Mouse (Mus musculus) heart, adult 11 months (tissue): Measurements from ENCODE around the gene Leng9.

ENCODE experiments used
- DNase-seq: peaks from one replicate; pipeline ENCODE4 v3.0.0; 2022

Leng9 gene

GRCm38 (mm10) chr7:4122783-4123182 lies 27.4 kb downstream of the Leng9 start:
- DNase-seq, result peak; percentile 36

- peak; percentile 80 for DNase-seq
Measured at GRCm38 (mm10) chr7:4122076-4122768, 28.0 kb downstream of the Leng9 start.

DNA sequence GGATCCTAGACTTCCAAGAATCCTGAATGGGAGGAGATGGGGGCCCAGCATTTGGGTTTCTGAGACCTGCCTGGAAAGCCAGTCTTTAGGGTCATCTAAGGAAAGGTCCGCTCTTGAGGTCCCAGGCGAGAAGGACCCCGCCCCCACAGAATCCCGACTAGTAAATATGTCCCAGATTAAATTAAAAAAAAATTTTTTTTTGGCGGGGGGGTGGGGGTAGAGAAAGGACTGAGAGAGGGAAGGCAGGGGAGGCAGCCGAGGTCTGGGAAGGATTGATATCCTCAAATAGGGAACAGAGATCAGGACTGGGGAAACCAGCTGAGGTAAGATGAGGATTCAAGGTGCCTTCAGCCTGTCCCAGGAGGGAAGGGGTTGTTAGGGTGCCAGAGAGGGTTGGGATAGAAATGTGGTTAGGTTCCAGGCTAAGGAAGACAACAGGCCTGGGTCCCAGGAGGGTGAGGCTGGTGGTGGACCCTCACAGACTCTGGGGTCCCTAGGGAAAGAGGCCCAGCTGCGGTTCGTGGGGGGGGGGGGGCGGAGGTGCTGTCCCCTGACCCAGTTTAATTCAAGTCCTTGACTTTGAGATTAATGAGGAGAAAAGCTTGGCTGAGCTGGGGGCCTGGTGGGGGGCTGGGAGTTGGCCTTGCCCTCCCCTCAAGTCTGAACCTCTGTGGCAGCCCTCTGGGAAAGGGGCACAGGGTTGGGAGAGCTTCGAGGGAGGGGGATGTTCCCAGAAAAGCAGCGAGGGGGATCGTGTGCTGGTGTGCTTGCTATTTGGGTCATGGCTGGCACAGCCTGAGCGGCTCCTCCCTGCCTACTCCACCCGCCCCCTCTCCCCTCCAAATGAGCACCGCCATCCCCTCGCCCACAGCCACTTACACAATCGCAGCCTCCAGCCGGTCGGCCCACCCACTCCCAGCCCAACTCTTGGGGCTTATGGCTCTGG lies 29.9 kb downstream of the Leng9 start:
- peak; percentile 85 for DNase-seq

DNA sequence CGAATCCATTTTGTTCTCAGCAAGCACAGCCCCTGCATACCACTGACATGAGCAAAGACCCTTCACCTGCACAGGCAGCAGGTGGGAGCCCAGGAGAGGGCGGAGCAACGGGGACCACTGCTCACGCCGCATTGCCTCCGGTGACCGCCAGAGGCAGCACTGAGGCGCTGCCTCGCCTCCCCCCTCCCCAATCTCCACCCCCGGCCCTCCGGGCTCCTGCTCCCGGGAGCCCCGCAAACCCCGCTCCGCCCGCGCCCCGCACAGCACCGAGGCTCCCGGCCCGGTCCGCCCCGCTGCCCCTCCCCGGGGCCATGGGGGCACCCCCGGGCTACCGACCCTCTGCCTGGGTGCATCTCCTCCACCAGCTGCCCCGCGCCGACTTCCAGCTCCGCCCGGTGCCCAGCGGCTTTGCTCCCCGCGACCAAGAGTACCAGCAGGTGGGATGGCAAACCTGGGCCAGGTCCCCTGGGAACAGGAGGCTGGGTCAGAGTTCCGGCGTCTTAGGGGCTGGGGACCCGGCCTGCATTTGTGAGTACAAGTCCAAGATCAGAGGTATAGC lies 30.8 kb downstream of the Leng9 start, which contains the start of gene Ttyh1:
TSS of gene Ttyh1 (plus strand) at position 65 of the 559 bp plus-strand sequence.
- peak; percentile 90 for DNase-seq

DNA sequence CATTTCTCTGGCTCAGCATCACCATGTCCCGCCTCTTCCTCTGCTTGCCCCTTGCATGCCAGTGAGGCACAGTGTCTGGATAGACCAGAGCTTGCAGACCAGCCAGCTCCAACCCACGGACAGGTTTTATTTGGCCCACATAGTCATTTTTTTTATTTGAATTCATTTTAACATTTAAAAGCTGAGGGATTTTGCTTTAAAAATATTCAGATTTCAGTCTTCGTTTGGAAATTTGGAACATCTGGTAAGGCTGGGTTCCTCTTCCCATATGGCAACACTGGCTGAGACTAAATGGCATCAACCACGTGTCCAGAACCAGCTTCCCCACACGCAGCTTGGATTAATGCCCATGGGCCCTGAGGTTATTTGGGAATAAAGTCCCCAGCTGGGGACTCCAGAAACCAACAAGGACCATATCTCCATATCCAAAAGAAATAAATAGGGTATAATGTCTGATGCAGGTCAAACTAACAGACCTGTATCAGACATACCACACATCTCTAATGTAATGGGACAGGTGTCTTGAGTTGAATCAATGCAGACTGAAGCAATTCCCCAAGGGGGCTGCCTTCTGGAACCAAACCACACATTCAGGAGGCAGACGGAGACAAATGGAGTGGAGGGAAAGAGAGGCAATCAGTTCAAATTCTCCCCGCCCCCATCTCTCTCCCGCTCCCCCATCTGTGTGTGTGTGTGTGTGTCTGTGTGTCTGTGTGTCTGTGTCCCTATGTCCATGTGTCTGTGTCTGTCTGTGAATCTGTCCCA lies 32.9 kb downstream of the Leng9 start:
- peak; percentile 78 for DNase-seq

DNA sequence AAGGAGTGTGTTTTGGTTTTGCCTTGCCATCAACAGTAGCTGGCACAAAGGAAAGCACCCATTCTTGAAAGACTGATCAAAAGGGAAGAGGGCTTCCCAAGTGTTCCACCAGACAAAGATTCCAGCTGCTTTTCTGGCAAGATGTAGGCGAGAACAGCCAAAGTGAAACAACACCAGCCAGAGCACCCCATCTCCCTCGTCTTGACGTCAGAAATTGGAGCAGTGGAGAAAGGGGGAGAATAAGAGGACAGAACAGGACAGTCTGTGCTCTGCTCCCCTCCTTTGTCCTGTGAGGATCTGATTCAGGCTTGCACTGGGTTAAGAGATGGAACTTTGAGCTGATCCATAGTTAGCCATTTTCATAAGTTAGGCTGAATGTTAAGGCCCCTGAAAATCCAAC lies 38.4 kb downstream of the Leng9 start:
- DNase-seq, result peak; percentile 94

DNA sequence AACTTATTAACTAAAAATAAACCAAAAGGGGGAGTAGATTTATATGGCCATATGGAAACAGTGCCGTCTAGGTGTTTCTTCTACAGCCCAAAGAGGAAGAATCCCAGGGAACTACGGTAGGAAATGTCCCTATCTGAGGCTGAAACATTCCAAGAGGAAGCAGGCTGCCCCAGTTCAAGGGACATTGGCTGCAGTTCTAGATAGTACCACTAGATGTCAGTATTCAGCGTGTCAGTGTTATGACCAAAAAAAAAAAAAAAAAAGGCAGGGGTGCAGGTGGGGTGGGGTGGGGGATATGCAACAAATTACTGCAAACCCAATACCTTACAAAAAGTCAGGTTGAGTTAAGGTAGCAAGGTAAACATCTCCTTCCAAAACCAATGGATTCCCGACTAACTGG lies 46.8 kb downstream of the Leng9 start:
- peak; percentile 34 for DNase-seq

- DNase-seq, result peak; percentile 72
Measured at GRCm38 (mm10) chr7:4101144-4101543, 49.0 kb downstream of the Leng9 start.

DNA sequence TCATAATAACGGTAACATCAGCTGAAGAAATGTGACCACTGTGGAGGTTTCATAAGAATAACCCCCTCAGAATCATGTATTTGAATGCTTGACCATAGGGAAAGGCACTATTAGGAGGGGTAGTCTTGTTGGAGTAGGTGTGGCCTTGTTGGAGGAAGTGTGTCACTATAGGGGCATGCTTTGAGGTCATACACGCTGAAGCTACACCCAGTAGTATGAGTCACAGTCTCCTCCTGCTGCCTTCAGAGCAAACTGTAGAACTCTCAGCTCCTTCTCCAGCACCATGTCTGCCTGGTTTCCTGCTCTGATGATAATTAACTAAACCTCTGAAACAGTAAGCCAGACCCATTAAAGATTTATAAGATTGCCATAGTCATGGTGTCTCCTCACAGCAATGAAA lies 51.3 kb downstream of the Leng9 start:
- no peak for DNase-seq

- DNase-seq, result no peak
Measured at GRCm38 (mm10) chr7:4098301-4098700, 51.9 kb downstream of the Leng9 start.
